Mouse (Mus musculus) heart, embryonic 14.5 days (tissue): ENCODE data around the gene Fut11. TPM values are rescaled to one million over a fixed set of nuclear protein-coding genes. Genes with fewer than 3 reads are reported as not detected.

Source experiments
- ATAC-seq: fragments of 200-750 bp; cut with Nextera tagmentation; 2 replicates; pipeline ENCODE4 v1.8.0; 2017; ENCODE audit warnings: low read depth, moderate TSS enrichment; ENCODE audit not compliant: insufficient number of reproducible peaks, insufficient read depth, low FRiP score
- H3K27ac ChIP-seq, 2 experiments: fragments of 200-500 bp in 1 of 2; fragments of 300-500 bp in 1 of 2; sonication (generic) in 1 of 2; replicated peaks in 1 of 2; 2 replicates each; pipeline ENCODE4 v1.5.1; 2012 to 2014; ENCODE audit warnings: low read depth in 2 of 2, low read length in 2 of 2, control low read depth in 1 of 2, mild to moderate bottlenecking in 1 of 2, mixed read lengths in 1 of 2; ENCODE audit not compliant: control insufficient read depth in 1 of 2, insufficient read depth in 1 of 2
- H3K27me3 ChIP-seq: fragments of 300-500 bp; sonication (generic); 2 replicates; pipeline ENCODE4 v1.6.1; 2014; ENCODE audit warnings: mild to moderate bottlenecking, low read length, control low read depth; ENCODE audit not compliant: control insufficient read depth, insufficient read depth
- H3K36me3 ChIP-seq: fragments of 300-500 bp; sonication (generic); 2 replicates; pipeline ENCODE4 v1.6.1; 2014; ENCODE audit warnings: mild to moderate bottlenecking, control low read depth, low read length, mixed read lengths; ENCODE audit not compliant: control insufficient read depth, insufficient read depth
- H3K4me1 ChIP-seq, 2 experiments: fragments of 200-500 bp in 1 of 2; fragments of 300-500 bp in 1 of 2; sonication (generic) in 1 of 2; 2 replicates each; pipeline ENCODE4 v1.6.1; 2012 to 2014; ENCODE audit warnings: low read length in 2 of 2, control low read depth in 1 of 2, mixed read lengths in 1 of 2; ENCODE audit not compliant: control insufficient read depth in 2 of 2, insufficient read depth in 2 of 2
- H3K4me2 ChIP-seq: fragments of 300-500 bp; sonication (generic); 2 replicates; pipeline ENCODE4 v1.6.1; 2014; ENCODE audit warnings: mild to moderate bottlenecking, low read length
- H3K4me3 ChIP-seq, 2 experiments: fragments of 200-500 bp in 1 of 2; fragments of 300-500 bp in 1 of 2; sonication (generic) in 1 of 2; 2 replicates each; pipeline ENCODE4 v1.5.1; 2012 to 2014; ENCODE audit warnings: low read length in 2 of 2, mild to moderate bottlenecking in 2 of 2, control low read depth in 1 of 2, low read depth in 1 of 2, moderate library complexity in 1 of 2; ENCODE audit not compliant: control insufficient read depth in 1 of 2, insufficient read depth in 1 of 2
- H3K9ac ChIP-seq: fragments of 300-500 bp; sonication (generic); 2 replicates; pipeline ENCODE4 v1.6.1; 2014; ENCODE audit warnings: mild to moderate bottlenecking, low read length
- H3K9me3 ChIP-seq: fragments of 300-500 bp; sonication (generic); 2 replicates; pipeline ENCODE4 v1.6.1; 2016; ENCODE audit warnings: low read length, control low read depth; ENCODE audit not compliant: control insufficient read depth
- WGBS: fragments of 180-500 bp; shearing (Covaris S2); extraction: QIAGEN DNeasy Blood & Tissue Kit; methylation state at CpG from one replicate; pipeline ENCODE4 v1.1.7; 2014; 5-methylcytosine and 5-hydroxymethylcytosine counted together
- polyA plus RNA-seq: library from polyadenylated mRNA; unstranded; fragments of >200 nt; fragmentation: Nextera tagmentation; extraction: Ambion mirVana; gene quantifications from 2 replicates; pipeline ENCODE4 v1.2.1, GENCODE M21; 2014

The Fut11 gene
- polyA plus RNA-seq, 1 experiment from 2014 or later, result 16.5 TPM

GRCm38 (mm10) chr14:20663601-20664000, 31.2 kb upstream of the Fut11 start:
- peaks cover 27% of the 10 kb centered on the region for H3K36me3 ChIP-seq
- no peaks in the 10 kb centered on the region for H3K9me3 ChIP-seq
- H3K4me1 ChIP-seq, result peaks cover 21 to 44% of the 10 kb centered on the region in 2 experiments
- peak overlapping the region; percentile 92 for H3K9ac ChIP-seq
- H3K27me3 ChIP-seq, result no peaks in the 10 kb centered on the region
- H3K4me3 ChIP-seq, result peak overlapping the region; percentile 58 to 67
- WGBS, result 14% methylated on average over 2 of the region's 2 CpGs
- H3K4me2 ChIP-seq, result peak overlapping the region; percentile 91
- no peak for ATAC-seq
- H3K27ac ChIP-seq, result peak overlapping the region; percentile 98 to 99

GRCm38 (mm10) chr14:20664436-20664835, 30.3 kb upstream of the Fut11 start:
- H3K4me1 ChIP-seq, result peaks cover 21 to 49% of the 10 kb centered on the region in 2 experiments
- peak overlapping the region; percentile 92 for H3K9ac ChIP-seq
- WGBS, result 14% methylated on average over 3 of the region's 3 CpGs
- peak; percentile 73 for ATAC-seq
- peaks cover 27% of the 10 kb centered on the region for H3K36me3 ChIP-seq
- H3K9me3 ChIP-seq, result no peaks in the 10 kb centered on the region
- peak overlapping the region; percentile 91 for H3K4me2 ChIP-seq
- peak overlapping the region; percentile 58 to 67 for H3K4me3 ChIP-seq
- H3K27ac ChIP-seq, result peak overlapping the region; percentile 98 to 99
- H3K27me3 ChIP-seq, result no peaks in the 10 kb centered on the region

DNA sequence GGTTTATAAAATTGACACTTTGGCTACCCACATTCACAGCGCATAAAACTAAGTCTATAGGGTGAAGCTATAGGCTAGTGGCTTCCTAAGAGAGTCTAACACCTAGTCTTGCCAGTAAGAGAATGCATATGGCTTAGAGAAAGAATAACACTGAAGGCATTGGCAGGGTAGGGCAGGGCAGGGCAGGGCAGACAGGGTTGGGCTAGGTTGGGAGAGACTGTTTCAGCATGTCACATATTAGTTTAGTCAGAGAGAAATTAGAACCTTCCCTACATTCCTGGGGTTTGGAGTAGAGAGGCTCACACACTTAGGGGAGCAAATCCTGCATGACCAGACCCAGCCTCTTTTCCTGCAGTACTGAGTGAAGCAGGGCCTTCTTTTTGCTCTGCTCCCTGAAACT, 27.3 kb upstream of the Fut11 start:
- ATAC-seq, result no peak
- peak overlapping the region; percentile 81 for H3K9ac ChIP-seq
- peak overlapping the region; percentile 95 to 96 for H3K27ac ChIP-seq
- peaks cover 16 to 34% of the 10 kb centered on the region in 2 experiments for H3K4me1 ChIP-seq
- 0 out of 2 replicates have a peak, but pooled peaks cover 3% of the 10 kb centered on the region for H3K36me3 ChIP-seq
- peak overlapping the region; percentile 43 to 52 for H3K4me3 ChIP-seq
- no peaks in the 10 kb centered on the region for H3K9me3 ChIP-seq
- WGBS, result 52% methylated on average over 1 of the region's 1 CpGs
- H3K27me3 ChIP-seq, result no peaks in the 10 kb centered on the region
- H3K4me2 ChIP-seq, result peak overlapping the region; percentile 73

DNA sequence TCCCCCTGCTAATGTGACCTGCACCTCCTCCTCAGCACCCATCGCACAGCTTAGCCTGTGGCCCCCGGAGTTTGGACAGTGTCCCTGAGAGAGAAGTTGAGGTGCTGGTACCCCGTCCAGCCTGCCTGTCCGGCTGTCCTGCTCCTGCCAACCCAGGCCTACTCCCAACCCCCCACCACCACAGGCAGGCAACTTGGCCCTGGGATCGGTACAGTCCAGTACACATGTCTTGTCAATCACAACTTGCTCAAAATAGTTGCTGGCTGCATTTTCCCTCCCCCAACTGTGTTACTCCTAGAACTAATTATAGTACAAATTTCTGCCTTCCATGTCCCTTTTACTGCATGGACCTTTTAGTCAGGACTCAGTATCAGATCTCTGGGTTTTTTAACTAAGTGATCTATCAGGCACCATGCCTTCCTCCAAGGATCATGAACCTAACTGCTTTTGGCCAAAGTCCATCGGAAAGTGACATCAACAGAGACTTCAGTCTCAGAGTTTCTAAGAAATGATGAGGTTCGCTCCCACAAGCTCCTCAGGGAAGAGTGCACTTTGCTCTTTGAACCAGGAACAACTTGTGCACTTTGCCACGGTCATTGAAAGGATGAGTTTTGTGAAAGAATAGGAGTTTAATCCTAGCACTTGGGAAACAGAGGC, 26.5 kb upstream of the Fut11 start, which contains the start of gene Synpo2l:
Synpo2l (minus strand) TSS at position 201 of the 657 bp plus-strand sequence.
- whole genome bisulfite sequencing, result 45% methylated on average over 8 of the region's 8 CpGs
- Histone ChIP-seq H3K36me3 (0 out of 2 replicates have a peak, but pooled peaks cover 3% of the 10 kb centered on the region), H3K27me3 (no peaks in the 10 kb centered on the region), H3K4me1 (peaks cover 16 to 34% of the 10 kb centered on the region in 2 experiments), H3K9ac (peak within 1 kb of the TSS; percentile 81), H3K9me3 (0 out of 2 replicates have a peak, but pooled peaks cover 4% of the 10 kb centered on the region), H3K4me3 (peak within 1 kb of the TSS; percentile 43 to 52), H3K4me2 (peak within 1 kb of the TSS; percentile 73), H3K27ac (peak within 1 kb of the TSS; percentile 95 to 96)
- peak; percentile 60 for ATAC-seq

- no peak overlapping the region for H3K27ac ChIP-seq
- no peak for ATAC-seq
- H3K4me2 ChIP-seq, result 0 out of 2 replicates have a peak overlapping the region, but pooled peaks have one; percentile 90
- H3K4me1 ChIP-seq, result peaks cover 5 to 20% of the 10 kb centered on the region in 2 experiments; a peak in 3 of 4 replicates
- peaks cover 24% of the 10 kb centered on the region for H3K36me3 ChIP-seq
- H3K27me3 ChIP-seq, result no peaks in the 10 kb centered on the region
- no peak overlapping the region for H3K4me3 ChIP-seq
- WGBS, result 98% methylated on average over 2 of the region's 2 CpGs
- no peak overlapping the region for H3K9ac ChIP-seq
- H3K9me3 ChIP-seq, result 0 out of 2 replicates have a peak, but pooled peaks cover 4% of the 10 kb centered on the region
These were observed 21.8 kb upstream of the Fut11 start for GRCm38 (mm10) chr14:20672990-20673389.

- WGBS, result 12% methylated on average over 13 of the region's 13 CpGs
- peak overlapping the region; percentile 90 for H3K4me2 ChIP-seq
- ATAC-seq, result no peak; the same call in 1 of the 2 replicates
- H3K4me3 ChIP-seq, result peak overlapping the region; percentile 45 to 64
- peak overlapping the region; percentile 83 to 96 for H3K27ac ChIP-seq
- peak overlapping the region; percentile 87 for H3K9ac ChIP-seq
- H3K36me3 ChIP-seq, result peaks cover 31% of the 10 kb centered on the region
- H3K27me3 ChIP-seq, result no peaks in the 10 kb centered on the region
- 0 out of 2 replicates have a peak, but pooled peaks cover 4% of the 10 kb centered on the region for H3K9me3 ChIP-seq
- peaks cover 3 to 16% of the 10 kb centered on the region in 2 experiments; a peak in 3 of 4 replicates for H3K4me1 ChIP-seq
These were observed 21.1 kb upstream of the Fut11 start for GRCm38 (mm10) chr14:20673735-20674063.

DNA sequence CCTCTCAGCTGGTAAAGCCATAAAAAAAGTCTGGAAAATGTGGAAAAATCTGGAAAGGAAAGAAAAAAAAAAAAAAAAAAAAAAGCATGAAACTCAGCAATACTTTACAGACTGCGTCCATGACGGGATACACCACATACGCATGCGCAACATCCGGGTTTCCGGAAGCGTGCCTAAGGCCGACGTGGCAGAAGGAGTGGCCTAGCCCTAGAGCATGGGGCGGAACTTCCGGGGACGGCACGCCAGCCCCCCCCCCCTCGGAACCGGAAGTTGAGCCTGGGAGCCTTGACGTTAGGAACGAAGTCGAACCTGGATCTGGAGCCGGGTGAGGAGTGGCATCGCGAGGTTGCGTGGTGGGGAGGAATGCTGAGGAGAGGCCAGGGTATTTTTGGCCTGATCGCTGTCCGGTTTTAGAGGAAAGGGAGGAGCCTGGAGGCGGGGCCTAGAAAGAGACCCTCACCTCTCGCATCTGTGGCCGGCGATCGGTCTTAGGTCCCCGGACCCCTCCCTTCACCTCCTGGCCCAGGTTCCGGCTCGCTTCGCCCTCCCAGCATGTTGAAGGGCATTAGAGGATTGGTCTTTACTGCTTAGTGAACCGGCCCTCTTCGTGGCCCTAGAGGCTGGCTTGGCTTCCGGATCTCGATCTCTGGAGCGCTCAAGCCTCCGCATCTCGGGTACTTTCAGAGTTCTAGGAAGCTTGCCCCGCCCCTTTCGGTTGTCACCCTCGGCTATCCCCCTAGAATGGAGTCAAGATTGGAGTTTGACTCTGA, 20.5 kb upstream of the Fut11 start, which contains the start of gene Sec24c:
Sec24c (plus strand) TSS at position 245 of the 770 bp plus-strand sequence.
- Histone ChIP-seq H3K4me3 (peak within 1 kb of the TSS; percentile 64 to 82), H3K9me3 (0 out of 2 replicates have a peak, but pooled peaks cover 4% of the 10 kb centered on the region), H3K27me3 (no peaks in the 10 kb centered on the region), H3K36me3 (peaks cover 36% of the 10 kb centered on the region), H3K4me2 (peak within 1 kb of the TSS; percentile 90), H3K27ac (peak within 1 kb of the TSS; percentile 95 to 96), H3K4me1 (peaks cover 3 to 11% of the 10 kb centered on the region in 2 experiments; a peak in 3 of 4 replicates), H3K9ac (peak within 1 kb of the TSS; percentile 87)
- 0% methylated on average over 43 of the region's 43 CpGs for WGBS
- ATAC-seq, result peak; percentile 95
